15 mouse cellular contexts compared by ENCODE assay signal in genomic region chr11:79327106-79327505, GRCm38 (mm10). TPM values are rescaled to one million over a fixed set of nuclear protein-coding genes. Genes with fewer than 3 reads are reported as not detected.
"Had no signal": no experiment of that assay in that cellular context is flagged by ENCODE, and none has a peak within 500 bp of the region (broad histone marks: within the 10 kb centered on the region; RNA-seq: fewer than 3 reads in every experiment).

No protein-coding gene starts in this region.

- H3K4me2 ChIP-seq: liver, embryonic 11.5 days; lung, embryonic 15.5 days; midbrain, embryonic 11.5 days; midbrain, embryonic 15.5 days; neural tube, embryonic 12.5 days had no signal

- H3K4me1 ChIP-seq: midbrain, embryonic 15.5 days; neural tube, embryonic 12.5 days had no signal

- H3K27ac ChIP-seq: kidney, postnatal 0 days; lung, embryonic 15.5 days; midbrain, embryonic 15.5 days; neural tube, embryonic 12.5 days had no signal

- ATAC-seq: intestine, embryonic 16.5 days; midbrain, embryonic 15.5 days had no signal

- DNase-seq: lung, postnatal 4 days; thymus, postnatal 36 days had no signal

- H3K4me3 ChIP-seq: lung, embryonic 15.5 days; midbrain, embryonic 15.5 days; neural tube, embryonic 12.5 days had no signal

- H3K9me3 ChIP-seq: lung, embryonic 15.5 days; midbrain, embryonic 15.5 days; neural tube, embryonic 12.5 days had no signal

- H3K27me3 ChIP-seq: lung, embryonic 15.5 days; midbrain, embryonic 15.5 days; neural tube, embryonic 12.5 days had no signal

- H3K36me3 ChIP-seq: lung, embryonic 15.5 days; midbrain, embryonic 15.5 days; neural tube, embryonic 12.5 days had no signal

- H3K9ac ChIP-seq: lung, embryonic 15.5 days; midbrain, embryonic 15.5 days; neural tube, embryonic 12.5 days had no signal

RNA-seq across cellular contexts. Expression of gene Gm9964, which starts 30.4 kb away (rescaled TPM):
- total RNA-seq: megakaryocyte, adult 5-6 weeks; monocyte, adult 5-6 weeks; neutrophil, adult 5-6 weeks had no signal
- polyA plus RNA-seq: intestine, embryonic 16.5 days; kidney, adult 2 months; kidney, postnatal 0 days; limb, embryonic 14.5 days; liver, embryonic 11.5 days; liver, embryonic 16.5 days; midbrain, embryonic 11.5 days; midbrain, embryonic 15.5 days; neural tube, embryonic 12.5 days had no signal
